Mouse (Mus musculus) liver, postnatal 0 days (tissue): ENCODE results near the gene Cry1. TPM values are rescaled to one million over a fixed set of nuclear protein-coding genes. Genes with fewer than 3 reads are reported as not detected.

Source experiments
- ATAC-seq: fragments of 200-750 bp; cut with Nextera tagmentation; 2 replicates; pipeline ENCODE4 v1.8.0; 2017; ENCODE audit warnings: mild to moderate bottlenecking, moderate library complexity
- DNase-seq: peaks from one replicate; pipeline ENCODE4 v3.0.0-alpha.2; 2016
- H3K27ac ChIP-seq: fragments of 300-500 bp; sonication (generic); 2 replicates; pipeline ENCODE4 v1.5.1; 2014; ENCODE audit warnings: antibody characterized with exemption, moderate library complexity, mild to moderate bottlenecking, low read depth
- H3K27me3 ChIP-seq: fragments of 300-500 bp; sonication (generic); 2 replicates; pipeline ENCODE4 v1.6.1; 2014; ENCODE audit warnings: low read length, control low read depth, mixed read lengths; ENCODE audit not compliant: insufficient read depth
- H3K36me3 ChIP-seq: fragments of 300-500 bp; sonication (generic); replicated peaks from 2 replicates; pipeline ENCODE4 v1.6.1; 2014; ENCODE audit warnings: mild to moderate bottlenecking, control low read depth, low read length, moderate library complexity, mixed read lengths; ENCODE audit not compliant: insufficient read depth
- H3K4me1 ChIP-seq: fragments of 300-500 bp; sonication (generic); 2 replicates; pipeline ENCODE4 v1.6.1; 2014; ENCODE audit warnings: antibody characterized with exemption, mild to moderate bottlenecking, control low read depth; ENCODE audit not compliant: insufficient read depth
- H3K4me2 ChIP-seq: fragments of 300-500 bp; sonication (generic); 2 replicates; pipeline ENCODE4 v1.6.1; 2014; ENCODE audit warnings: low read depth, mild to moderate bottlenecking, low read length, moderate library complexity, mixed read lengths
- H3K4me3 ChIP-seq: fragments of 300-500 bp; sonication (generic); 2 replicates; pipeline ENCODE4 v1.5.1; 2014; ENCODE audit warnings: low read depth, low read length
- H3K9ac ChIP-seq: fragments of 300-500 bp; sonication (generic); replicated peaks from 2 replicates; pipeline ENCODE4 v1.6.1; 2014; ENCODE audit warnings: mild to moderate bottlenecking, moderate library complexity
- H3K9me3 ChIP-seq: fragments of 300-500 bp; sonication (generic); 2 replicates; pipeline ENCODE4 v1.6.1; 2016; ENCODE audit warnings: mild to moderate bottlenecking, control low read depth, low read length, mixed read lengths
- CTCF ChIP-seq: sonication (generic); IDR thresholded peaks from 2 replicates; pipeline ENCODE4 v1.5.1; 2016; ENCODE audit warnings: antibody characterized with exemption, low read depth
- EP300 ChIP-seq: IDR thresholded peaks from 2 replicates; pipeline ENCODE4 v1.6.1; 2016; ENCODE audit warnings: antibody characterized with exemption, low read depth, mild to moderate bottlenecking
- WGBS: fragments of 180-500 bp; shearing (Covaris S2); extraction: QIAGEN DNeasy Blood & Tissue Kit; methylation state at CpG from one replicate; pipeline ENCODE4 v1.1.7; 2014; ENCODE audit not compliant: insufficient replicate concordance; 5-methylcytosine and 5-hydroxymethylcytosine counted together
- polyA plus RNA-seq: library from polyadenylated mRNA; unstranded; fragments of >200 nt; fragmentation: Nextera tagmentation; extraction: Ambion mirVana; gene quantifications from 2 replicates; pipeline ENCODE4 v1.2.1, GENCODE M21; 2015

Cry1 gene
- polyA plus RNA-seq, 1 experiment from 2014 or later = 8.2 TPM

DNA sequence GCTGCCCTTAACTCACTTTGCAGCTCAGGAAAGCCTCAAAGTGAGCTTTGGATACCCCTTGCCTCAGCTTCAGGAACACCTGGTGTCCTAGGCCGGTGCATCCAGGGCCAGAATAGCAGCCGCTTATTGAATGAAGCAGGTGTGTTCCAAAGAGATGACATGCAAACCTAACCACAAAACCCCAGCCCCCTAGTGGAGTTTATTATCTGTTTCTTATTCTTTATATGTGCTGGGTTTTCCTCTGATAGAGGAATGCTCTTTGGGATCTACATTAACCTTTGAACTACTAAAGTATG is 1.6 kb upstream of the Cry1 start:
- H3K27ac ChIP-seq = no peak overlapping the region
- H3K4me1 ChIP-seq = peaks cover 23% of the 10 kb centered on the region
- no peaks in the 10 kb centered on the region for H3K9me3 ChIP-seq
- 79% methylated on average over 2 of the region's 2 CpGs for WGBS
- H3K9ac ChIP-seq = no peak overlapping the region
- no peak for ATAC-seq
- DNase-seq = no peak
- no peak overlapping the region for H3K4me2 ChIP-seq
- TF ChIP-seq CTCF = no peak
- no peak for TF ChIP-seq EP300
- H3K36me3 ChIP-seq = no peaks in the 10 kb centered on the region
- no peak overlapping the region for H3K4me3 ChIP-seq
- peaks cover 5% of the 10 kb centered on the region; the same call in 1 of the 2 replicates for H3K27me3 ChIP-seq

DNA sequence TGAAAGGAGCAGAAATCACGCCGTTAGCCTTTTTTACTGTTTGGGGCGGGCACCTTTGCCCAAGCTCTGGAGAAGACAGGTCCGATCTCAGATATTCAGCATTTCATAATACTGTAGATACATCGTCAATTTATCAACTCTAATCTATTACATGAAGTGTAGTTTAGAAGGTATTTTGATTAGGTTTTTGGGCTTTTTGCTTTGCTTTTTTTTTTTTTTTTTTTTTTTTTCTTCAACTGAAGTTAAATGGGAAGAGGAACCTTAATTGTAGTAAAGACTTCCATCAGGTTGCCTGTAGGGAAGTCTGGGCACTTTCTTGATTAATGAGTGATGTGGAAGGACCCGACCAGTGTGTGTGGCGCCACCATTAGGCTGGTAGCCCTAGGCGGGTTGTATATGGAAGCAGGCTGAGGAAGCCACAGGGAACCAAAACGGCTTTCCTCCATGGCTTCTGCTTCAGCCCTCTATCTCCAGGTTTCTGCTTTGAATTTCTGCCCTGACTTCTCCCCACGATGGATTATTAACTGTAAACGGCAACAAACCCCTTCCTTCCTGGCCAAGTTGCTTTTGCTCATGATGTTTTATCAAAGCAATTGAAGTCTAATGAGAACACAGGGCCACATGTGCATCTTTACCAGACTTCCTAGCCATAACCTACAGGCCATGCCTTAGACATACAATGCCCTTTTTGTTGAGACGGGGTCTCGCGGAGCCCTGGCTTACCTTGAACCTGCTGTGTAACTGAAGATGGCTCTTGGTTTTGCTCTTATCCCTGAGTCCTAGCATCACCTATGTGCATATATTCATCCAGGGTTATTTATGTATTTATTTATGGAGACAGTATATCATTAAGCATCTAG is 1.0 kb upstream of the Cry1 start:
- no peak for DNase-seq
- Histone ChIP-seq H3K27me3 (peaks cover 5% of the 10 kb centered on the region; the same call in 1 of the 2 replicates), H3K4me1 (peaks cover 23% of the 10 kb centered on the region), H3K9ac (peak overlapping the region; percentile 81), H3K9me3 (no peaks in the 10 kb centered on the region), H3K27ac (peak overlapping the region; percentile 97), H3K36me3 (no peaks in the 10 kb centered on the region), H3K4me3 (peak overlapping the region; percentile 84), H3K4me2 (peak overlapping the region; percentile 94)
- no peak for TF ChIP-seq EP300
- TF ChIP-seq CTCF = peak; percentile 27
- ATAC-seq = no peak
- 24% methylated on average over 14 of the region's 14 CpGs for WGBS

DNA sequence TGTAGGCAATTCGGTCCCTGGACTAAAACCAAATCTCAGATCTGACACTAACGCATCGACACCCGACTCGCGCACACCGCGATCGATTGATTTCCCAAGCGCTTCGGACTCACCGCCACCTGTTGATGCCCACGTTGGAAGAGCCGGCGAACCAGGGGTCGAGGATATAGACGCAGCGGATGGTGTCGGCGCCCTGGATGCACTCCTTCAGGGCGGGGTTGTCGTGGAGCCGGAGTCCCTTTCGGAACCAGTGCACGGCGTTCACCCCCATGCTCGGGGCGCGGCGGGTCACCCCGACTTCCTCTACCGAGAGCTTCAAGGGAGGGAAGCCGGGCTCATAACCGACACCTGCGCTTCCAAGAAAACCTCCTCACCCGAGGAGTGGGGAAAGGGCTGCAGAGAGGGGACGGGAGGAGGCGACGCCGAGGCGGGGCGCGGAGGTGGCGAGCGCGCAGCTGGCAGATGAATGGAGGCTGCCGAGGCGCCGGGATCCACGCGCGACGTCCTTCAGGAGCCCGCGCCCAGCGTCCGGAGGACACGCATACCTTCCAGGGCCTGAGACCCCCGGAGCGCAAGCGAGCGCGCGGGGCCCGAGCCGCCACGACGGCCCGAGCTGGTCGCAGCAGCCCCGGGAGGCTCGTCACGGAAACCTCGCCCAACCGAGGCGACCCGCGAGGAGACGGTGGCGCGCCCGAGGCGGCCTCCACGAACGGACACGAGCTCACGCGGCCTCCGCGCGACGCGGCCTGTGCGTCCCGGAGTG is 482 bp downstream of the Cry1 start:
- peak overlapping the region; percentile 94 for H3K4me2 ChIP-seq
- TF ChIP-seq EP300 = no peak
- TF ChIP-seq CTCF = 0 out of 2 replicates have a peak, but pooled peaks have one; percentile 0
- 2% methylated on average over 93 of the region's 95 CpGs for WGBS
- H3K27me3 ChIP-seq = peaks cover 5% of the 10 kb centered on the region; the same call in 1 of the 2 replicates
- H3K9me3 ChIP-seq = no peaks in the 10 kb centered on the region
- H3K4me1 ChIP-seq = peaks cover 17% of the 10 kb centered on the region
- H3K27ac ChIP-seq = peak overlapping the region; percentile 97
- DNase-seq (peak; percentile 62), ATAC-seq (peak; percentile 4; the same call in 1 of the 2 replicates)
- H3K9ac ChIP-seq = peak overlapping the region; percentile 81
- H3K36me3 ChIP-seq = no peaks in the 10 kb centered on the region
- H3K4me3 ChIP-seq = peak overlapping the region; percentile 84

DNA sequence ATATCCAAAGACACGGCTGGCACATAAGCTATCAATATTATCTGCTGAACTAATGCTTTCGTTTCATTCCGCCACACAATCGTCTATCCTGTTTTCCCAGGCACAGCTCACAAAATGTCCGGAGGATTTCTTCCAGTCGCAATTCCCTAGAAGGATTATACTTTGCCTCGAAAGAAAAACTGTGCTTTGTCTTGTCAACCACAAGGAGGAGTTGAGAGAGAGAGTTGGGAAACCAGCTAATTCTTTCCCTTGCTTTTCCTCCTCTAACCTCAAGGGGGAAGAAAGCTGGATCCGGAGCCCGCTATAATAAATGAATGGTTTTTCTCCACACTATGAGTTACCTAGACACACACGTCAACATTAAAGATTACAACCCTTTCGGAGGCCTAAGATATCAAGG is 1.2 kb downstream of the Cry1 start:
- WGBS = 2% methylated on average over 11 of the region's 11 CpGs
- TF ChIP-seq CTCF = peak; percentile 67
- TF ChIP-seq EP300 = no peak
- Histone ChIP-seq H3K36me3 (no peaks in the 10 kb centered on the region), H3K4me1 (peaks cover 17% of the 10 kb centered on the region), H3K9me3 (no peaks in the 10 kb centered on the region), H3K27ac (0 out of 2 replicates have a peak overlapping the region, but pooled peaks have one; percentile 12), H3K27me3 (peaks cover 5% of the 10 kb centered on the region; the same call in 1 of the 2 replicates), H3K4me3 (peak overlapping the region; percentile 84), H3K9ac (peak overlapping the region; percentile 81), H3K4me2 (peak overlapping the region; percentile 94)
- DNase-seq (peak; percentile 18), ATAC-seq (no peak)

DNA sequence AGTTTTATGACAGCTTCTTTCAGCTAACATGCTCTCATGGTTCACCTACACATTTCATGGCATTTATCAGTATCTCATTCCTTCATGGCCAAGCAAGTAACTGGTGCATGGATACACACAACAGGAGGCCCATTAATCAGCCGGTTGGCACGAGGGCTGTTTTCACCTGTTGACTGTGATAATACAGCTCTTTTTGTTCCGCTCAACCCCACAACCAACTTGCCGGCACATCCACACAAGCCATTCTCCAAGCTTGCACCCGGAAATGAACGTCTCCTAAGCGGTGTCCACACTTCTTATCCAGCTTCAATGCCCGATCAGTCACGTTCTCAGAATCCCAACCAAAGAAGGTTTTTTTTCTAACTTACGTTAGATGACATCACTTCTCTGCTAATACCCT is 2.1 kb downstream of the Cry1 start:
- DNase-seq (no peak), ATAC-seq (no peak)
- Histone ChIP-seq H3K4me3 (peak overlapping the region; percentile 84), H3K27ac (no peak overlapping the region), H3K9ac (peak overlapping the region; percentile 36; the same call in 1 of the 2 replicates), H3K9me3 (no peaks in the 10 kb centered on the region), H3K4me2 (peak overlapping the region; percentile 94), H3K36me3 (no peaks in the 10 kb centered on the region), H3K4me1 (peaks cover 17% of the 10 kb centered on the region), H3K27me3 (peaks cover 5% of the 10 kb centered on the region; the same call in 1 of the 2 replicates)
- TF ChIP-seq CTCF (no peak), EP300 (no peak)
- WGBS = 90% methylated on average over 10 of the region's 10 CpGs

DNA sequence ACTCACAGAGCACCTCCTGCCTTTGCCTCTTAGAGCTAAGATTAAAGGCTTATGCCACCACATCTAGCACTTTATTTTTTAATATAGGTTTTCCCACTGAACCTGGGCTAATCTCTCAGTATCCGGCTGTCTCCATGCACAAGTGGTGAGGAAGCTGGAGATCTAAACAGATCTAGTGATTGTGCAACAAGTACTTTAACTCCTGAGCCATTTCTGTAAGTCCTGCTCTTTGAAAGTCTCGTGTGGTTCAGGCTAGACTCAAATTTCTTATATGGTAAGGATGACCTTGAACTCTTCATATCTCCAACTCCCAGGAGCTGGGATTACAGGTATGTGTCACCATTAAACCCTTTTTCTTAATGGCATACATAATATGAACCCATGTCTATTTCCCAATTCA is 8.2 kb downstream of the Cry1 start:
- Histone ChIP-seq H3K9ac (no peak overlapping the region), H3K27me3 (no peaks in the 10 kb centered on the region), H3K4me3 (no peak overlapping the region), H3K36me3 (no peaks in the 10 kb centered on the region), H3K9me3 (no peaks in the 10 kb centered on the region), H3K4me1 (peaks cover 7% of the 10 kb centered on the region; the same call in 1 of the 2 replicates), H3K27ac (no peak overlapping the region), H3K4me2 (no peak overlapping the region)
- WGBS = 41% methylated on average over 2 of the region's 2 CpGs
- TF ChIP-seq CTCF (no peak), EP300 (no peak)
- ATAC-seq (no peak), DNase-seq (no peak)
